Mouse (Mus musculus): Measurements from ENCODE around the gene Nat9.

Nat9 gene

GRCm38 (mm10) chr11:115153088-115153487, 34.6 kb downstream of the Nat9 start:
- DNase-seq (ENCODE audit: low spot score) = no peak

- DNase-seq (ENCODE audit: low spot score) = peak; percentile 50
These were observed 35.8 kb downstream of the Nat9 start for GRCm38 (mm10) chr11:115151755-115152429.

DNA sequence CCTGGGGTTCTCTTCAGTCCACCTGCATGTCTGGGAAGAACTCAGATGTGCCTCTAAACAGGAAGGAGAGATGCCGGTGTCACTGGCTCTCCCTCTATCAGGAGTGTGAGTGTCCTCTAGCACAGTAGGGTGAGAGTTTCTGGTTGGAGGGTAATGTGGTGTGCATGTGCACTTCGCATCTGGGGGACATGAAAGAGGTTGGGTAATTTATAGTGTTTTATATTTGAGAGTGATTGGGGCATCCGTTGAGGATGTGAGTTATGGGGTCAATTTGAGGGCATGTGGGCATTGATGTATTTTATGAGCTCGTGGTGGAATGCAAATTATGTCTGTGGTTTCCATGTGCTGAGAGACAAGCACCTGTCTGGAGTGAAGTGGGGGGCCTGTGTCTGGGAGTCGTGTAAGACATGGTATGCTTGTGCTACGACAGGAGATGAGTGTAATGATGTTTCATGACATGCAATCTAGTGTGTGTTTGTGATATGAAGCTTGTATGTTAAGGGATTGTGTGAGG, 36.9 kb downstream of the Nat9 start:
- DNase-seq (ENCODE audit: low spot score) = no peak

- DNase-seq (ENCODE audit: low spot score) = no peak
These were observed 39.8 kb downstream of the Nat9 start for GRCm38 (mm10) chr11:115147813-115148212.

DNA sequence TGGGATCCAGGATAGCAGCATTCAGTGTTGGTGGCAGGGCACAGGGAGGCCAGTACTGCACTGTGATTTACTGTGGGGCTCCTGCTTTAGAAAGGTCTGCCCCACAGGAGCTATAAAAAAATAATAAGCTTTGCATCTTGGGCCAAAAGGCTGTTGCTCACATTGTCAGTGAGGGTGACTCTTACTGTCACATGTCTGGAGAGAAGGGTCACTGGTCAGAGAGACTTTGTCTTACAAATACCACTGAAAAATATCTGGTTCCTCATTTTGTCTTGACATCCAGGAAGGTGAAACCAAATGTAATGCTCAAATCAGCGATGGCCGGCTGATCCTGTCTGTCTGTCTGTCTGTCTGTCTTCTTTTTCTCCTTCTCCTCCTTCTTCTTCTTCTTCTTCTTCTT, 45.7 kb downstream of the Nat9 start:
- DNase-seq (ENCODE audit: low spot score) = no peak

DNA sequence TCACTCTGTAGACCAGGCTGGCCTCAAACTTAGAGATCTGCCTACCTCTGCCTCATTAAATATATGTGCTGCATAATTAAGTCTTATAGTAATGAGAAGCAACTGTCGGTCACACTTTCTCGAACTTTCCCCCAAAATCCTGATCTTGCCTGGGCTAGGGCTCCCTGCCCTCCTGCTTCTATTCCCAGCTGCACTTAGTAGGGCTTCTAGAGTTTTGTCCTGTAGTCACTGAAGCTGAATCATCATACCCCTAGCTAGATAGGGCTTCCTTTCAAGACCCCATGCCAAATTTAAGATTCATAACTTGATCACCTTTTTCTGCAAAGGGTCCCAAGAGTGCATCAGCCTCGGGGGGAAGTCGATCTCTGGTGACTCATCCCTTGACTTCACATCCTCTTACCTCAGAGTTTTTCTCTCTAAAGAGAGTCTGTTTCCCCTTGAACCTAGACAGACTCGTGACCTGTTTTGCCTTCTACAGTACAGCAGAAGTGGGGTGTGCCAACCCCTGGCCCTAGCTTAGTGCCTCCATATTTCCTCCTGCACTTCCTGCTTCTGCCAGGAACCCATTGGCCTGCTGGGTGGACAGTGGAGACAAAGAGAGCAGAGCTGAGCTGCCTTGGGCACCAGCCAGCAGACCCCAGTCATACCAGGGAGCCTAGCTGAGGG, 48.9 kb downstream of the Nat9 start:
- no peak for DNase-seq (ENCODE audit: low spot score)

GRCm38 (mm10) chr11:115133800-115134199, 53.9 kb downstream of the Nat9 start, which contains the start of gene Cd300lf:
TSS of gene Cd300lf (minus strand) at chr11:115133992.
- no peak for DNase-seq (ENCODE audit: low spot score)
